Mouse (Mus musculus): ENCODE results near the gene Ehd4.
A peak's percentile ranks its signal among the peaks of the same experiment; 100 is the strongest.

GRCm38 (mm10) chr2:120187583-120187982, 33.2 kb upstream of the Ehd4 start:
- no peak for TF ChIP-seq EP300 (IDR thresholded peaks at IDR 0.05; ENCODE audit: low read depth)
- TF ChIP-seq CTCF (IDR thresholded peaks at IDR 0.05; ENCODE audit: low read depth), result peak; percentile 27

Measured in heart, postnatal 0 days (tissue).